Comparison of ENCODE assay signal across 9 mouse cellular contexts in genomic region chr9:103443121-103443823, GRCm38 (mm10). TPM values are rescaled to one million over a fixed set of nuclear protein-coding genes. Genes with fewer than 3 reads are reported as not detected.
DNase-seq lines count a peak whose midpoint lies in the region; ATAC-seq and TF ChIP-seq lines count a peak whose summit lies in the region.
"Had no signal": no experiment of that assay in that cellular context is flagged by ENCODE, and none has a peak within 500 bp of the region (broad histone marks: within the 10 kb centered on the region; RNA-seq: fewer than 3 reads in every experiment).

No protein-coding gene starts in this region.

- WGBS in intestine, embryonic 14.5 days, result 25% methylated on average over 13 of the region's 13 CpGs
- 27% methylated on average over 13 of the region's 13 CpGs for WGBS in intestine, embryonic 16.5 days
- 33% methylated on average over 13 of the region's 13 CpGs for WGBS in hindbrain, embryonic 12.5 days
- WGBS in midbrain, postnatal 0 days, result 12% methylated on average over 13 of the region's 13 CpGs

- H3K4me1 ChIP-seq in intestine, embryonic 14.5 days (replicated peaks; ENCODE audit: control insufficient read depth, insufficient read depth, low read length), result peaks cover 14% of the 10 kb centered on the region
- peaks cover 5% of the 10 kb centered on the region; the same call in 1 of the 2 replicates for H3K4me1 ChIP-seq in intestine, embryonic 16.5 days (ENCODE audit: control insufficient read depth, insufficient read depth, low read length)
- peaks cover 17% of the 10 kb centered on the region for H3K4me1 ChIP-seq in hindbrain, embryonic 12.5 days
- H3K4me1 ChIP-seq in midbrain, postnatal 0 days (ENCODE audit: insufficient read depth, low read length), result peaks cover 15% of the 10 kb centered on the region; the same call in 1 of the 2 replicates

- no peak for DNase-seq in intestine, embryonic 14.5 days (ENCODE audit: low spot score)
- peak; percentile 17 for DNase-seq in embryo, embryonic 9.5 days (ENCODE audit: extremely low spot score)
- peak; percentile 75 for DNase-seq in midbrain, postnatal 0 days (ENCODE audit: low spot score)
- no peak for DNase-seq in frontal cortex, postnatal 10 days (ENCODE audit: low spot score in 2 of 2)
- no peak for DNase-seq in right cerebral cortex, postnatal 14 days
- DNase-seq: lung, adult 2 months had no signal

- peaks cover 6% of the 10 kb centered on the region; the same call in 1 of the 2 replicates for H3K9me3 ChIP-seq in intestine, embryonic 14.5 days (ENCODE audit: control insufficient read depth, low read length)
- peaks cover 9% of the 10 kb centered on the region; the same call in 1 of the 2 replicates for H3K9me3 ChIP-seq in intestine, embryonic 16.5 days (ENCODE audit: control insufficient read depth, low read length)
- peaks cover 5% of the 10 kb centered on the region; the same call in 1 of the 2 replicates for H3K9me3 ChIP-seq in hindbrain, embryonic 12.5 days (replicated peaks)
- no peaks in the 10 kb centered on the region for H3K9me3 ChIP-seq in midbrain, postnatal 0 days (ENCODE audit: low read length)

- no peak overlapping the region for H3K9ac ChIP-seq in intestine, embryonic 14.5 days (ENCODE audit: low read length)
- H3K9ac ChIP-seq in intestine, embryonic 16.5 days (ENCODE audit: low read depth, low read length), result no peak overlapping the region
- H3K9ac ChIP-seq in hindbrain, embryonic 12.5 days, result no peak overlapping the region; the same call in 1 of the 2 replicates
- H3K9ac ChIP-seq in midbrain, postnatal 0 days (replicated peaks; ENCODE audit: low read length, poor library complexity, severe bottlenecking), result no peak overlapping the region

- no peaks in the 10 kb centered on the region for H3K36me3 ChIP-seq in intestine, embryonic 14.5 days (ENCODE audit: control insufficient read depth, insufficient read depth, low read length)
- H3K36me3 ChIP-seq in intestine, embryonic 16.5 days (ENCODE audit: control insufficient read depth, insufficient read depth, low read length), result no peaks in the 10 kb centered on the region
- no peaks in the 10 kb centered on the region for H3K36me3 ChIP-seq in hindbrain, embryonic 12.5 days
- no peaks in the 10 kb centered on the region for H3K36me3 ChIP-seq in midbrain, postnatal 0 days (ENCODE audit: insufficient read depth, low read length)

- H3K27ac ChIP-seq in intestine, embryonic 14.5 days (ENCODE audit: low read depth), result no peak overlapping the region
- no peak overlapping the region for H3K27ac ChIP-seq in intestine, embryonic 16.5 days (ENCODE audit: low read length)
- peak overlapping the region; percentile 73 for H3K27ac ChIP-seq in hindbrain, embryonic 12.5 days
- peak overlapping the region; percentile 47; the same call in 1 of the 2 replicates for H3K27ac ChIP-seq in midbrain, postnatal 0 days (ENCODE audit: low read depth, low read length)

- no peaks in the 10 kb centered on the region for H3K27me3 ChIP-seq in intestine, embryonic 14.5 days (replicated peaks; ENCODE audit: control insufficient read depth, insufficient read depth, low read length)
- no peaks in the 10 kb centered on the region for H3K27me3 ChIP-seq in intestine, embryonic 16.5 days (replicated peaks; ENCODE audit: control insufficient read depth, insufficient read depth, low read length)
- H3K27me3 ChIP-seq in hindbrain, embryonic 12.5 days, result no peaks in the 10 kb centered on the region
- H3K27me3 ChIP-seq in midbrain, postnatal 0 days (ENCODE audit: insufficient read depth, low read length), result no peaks in the 10 kb centered on the region

- TF ChIP-seq CTCF in midbrain, postnatal 0 days (IDR thresholded peaks at IDR 0.05), result no peak

- H3K4me2 ChIP-seq in intestine, embryonic 14.5 days (ENCODE audit: low read length), result peak overlapping the region; percentile 8; the same call in 1 of the 2 replicates
- H3K4me2 ChIP-seq in intestine, embryonic 16.5 days (ENCODE audit: low read depth, low read length), result no peak overlapping the region
- H3K4me2 ChIP-seq in hindbrain, embryonic 12.5 days (replicated peaks), result 0 out of 2 replicates have a peak overlapping the region, but pooled peaks have one; percentile 3
- peak overlapping the region; percentile 18; the same call in 1 of the 2 replicates for H3K4me2 ChIP-seq in midbrain, postnatal 0 days (ENCODE audit: low read depth, low read length, poor library complexity, severe bottlenecking)

- no peak for ATAC-seq in intestine, embryonic 14.5 days (replicated peaks; ENCODE audit: low FRiP score, low TSS enrichment, low read depth)
- no peak for ATAC-seq in intestine, embryonic 16.5 days
- ATAC-seq in hindbrain, embryonic 12.5 days (ENCODE audit: low FRiP score), result no peak
- no peak for ATAC-seq in midbrain, postnatal 0 days (ENCODE audit: low FRiP score)
- no peak for ATAC-seq in granulocyte monocyte progenitor cell, adult 5-6 weeks (replicated peaks; ENCODE audit: poor library complexity, severe bottlenecking)

- no peak overlapping the region for H3K4me3 ChIP-seq in intestine, embryonic 14.5 days (ENCODE audit: low read depth, low read length)
- H3K4me3 ChIP-seq in intestine, embryonic 16.5 days (ENCODE audit: low read length), result no peak overlapping the region
- no peak overlapping the region for H3K4me3 ChIP-seq in hindbrain, embryonic 12.5 days
- no peak overlapping the region for H3K4me3 ChIP-seq in midbrain, postnatal 0 days (ENCODE audit: low read depth, low read length)

RNA-seq across cellular contexts. Expression of gene Bfsp2, which starts 36.9 kb away (rescaled TPM):
- 0.24 and 0.30 TPM in 2 replicates for polyA plus RNA-seq in intestine, embryonic 14.5 days (2014; fragmentation: Nextera tagmentation; extraction: Ambion mirVana)
- not detected in 2 replicates for polyA plus RNA-seq in intestine, embryonic 16.5 days (2015; fragmentation: Nextera tagmentation; extraction: Ambion mirVana)
- polyA plus RNA-seq in hindbrain, embryonic 12.5 days (2016; fragmentation: Nextera tagmentation; extraction: Ambion mirVana), result 2.1 and 2.2 TPM in 2 replicates
- total RNA-seq in midbrain, postnatal 0 days (2014; rRNA removed), result 1.2 and 1.8 TPM in 2 replicates
- polyA plus RNA-seq in midbrain, postnatal 0 days (2015; fragmentation: Nextera tagmentation; extraction: Ambion mirVana), result 3.0 and 3.3 TPM in 2 replicates
- total RNA-seq in granulocyte monocyte progenitor cell, adult 5-6 weeks (2014; fragmentation: Nextera tagmentation), result 3.1 TPM in 1 of 2 replicates, not detected in the other
- 1.2 TPM in 1 of 2 replicates, not detected in the other for total RNA-seq in granulocyte monocyte progenitor cell, adult 5-6 weeks (2017)

Comparison
In these comparisons a context has a peak if more than half of its experiments do, and no peak if none do; other contexts are left out.
1. DNase-seq: peak in embryo, embryonic 9.5 days (single experiment) and midbrain, postnatal 0 days (single experiment); none in intestine, embryonic 14.5 days (single experiment), frontal cortex, postnatal 10 days (0 of 2) and right cerebral cortex, postnatal 14 days (single experiment).
2. H3K27ac ChIP-seq: peak in hindbrain, embryonic 12.5 days (single experiment) and midbrain, postnatal 0 days (single experiment); none in intestine, embryonic 14.5 days (single experiment) and intestine, embryonic 16.5 days (single experiment).